Mouse (Mus musculus) liver, embryonic 14.5 days (tissue): ENCODE measurements around the gene BC035044.

Experiments
- CTCF ChIP-seq: IDR thresholded peaks from 2 replicates; pipeline ENCODE4 v1.5.1; 2016; ENCODE audit warnings: antibody characterized with exemption, low read depth, control low read depth
- EP300 ChIP-seq: IDR thresholded peaks from 2 replicates; pipeline ENCODE4 v1.6.1; 2016; ENCODE audit warnings: antibody characterized with exemption, low read depth

DNA sequence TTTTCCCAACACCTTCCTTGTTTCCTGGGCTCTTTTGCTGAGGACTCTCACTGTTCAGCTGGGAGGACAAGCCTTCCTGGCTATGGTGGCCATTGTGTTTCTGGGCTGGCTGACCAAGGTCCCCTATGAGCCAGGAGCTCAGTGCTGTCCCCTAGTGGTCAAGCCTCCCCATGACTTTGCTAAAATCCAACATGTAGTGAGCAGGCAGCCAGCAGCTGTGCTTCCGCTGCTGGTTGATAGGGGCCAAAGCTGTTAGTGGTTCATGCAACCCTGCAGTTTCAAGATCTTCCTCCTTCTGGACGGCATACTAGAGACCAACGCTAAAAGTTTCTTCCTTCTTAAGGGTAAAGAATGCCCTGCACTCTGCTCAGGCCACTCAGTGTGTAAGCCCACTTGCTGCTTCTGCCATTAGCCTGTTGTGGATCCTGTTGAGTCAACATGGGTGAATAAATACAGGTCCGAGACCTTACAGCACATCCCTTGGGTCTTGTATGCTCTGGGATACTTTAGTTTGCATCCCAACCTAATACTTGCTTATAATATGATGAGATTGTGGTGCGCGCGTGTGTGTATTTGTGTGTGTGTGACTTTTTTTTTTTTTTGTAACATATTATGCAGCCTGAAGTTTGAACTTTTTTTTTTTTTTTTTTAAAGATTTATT lies 45.5 kb downstream of the BC035044 start:
- TF ChIP-seq EP300 (no peak), CTCF (peak; percentile 100)
